Mouse (Mus musculus): ENCODE measurements at regions not wholly inside any gene's neighbourhood (a gene's known extent, or its start where the extent isn't known, plus 50 kb on each side); places are given as distances from the start of the nearest gene placed in this dataset.
"Not testable (repeated sequence)": the region's sequence is repeated elsewhere in the genome, so short reads cannot be mapped to it uniquely, and the experiment has no call there.

GRCm38 (mm10) chr10:120675369-120675768 is 199.1 kb upstream of the Hmga2 start:
- WGBS, result 95% methylated on average over 4 of the region's 4 CpGs
- Histone ChIP-seq H3K4me2 (ENCODE audit: low read length) (no peak overlapping the region), H3K4me1 (ENCODE audit: control insufficient read depth, insufficient read depth, low read length) (no peaks in the 10 kb centered on the region), H3K9me3 (replicated peaks; ENCODE audit: control insufficient read depth, low read length, poor library complexity, severe bottlenecking) (no peaks in the 10 kb centered on the region), H3K4me3 (ENCODE audit: low read depth, low read length) (no peak overlapping the region), H3K27ac (ENCODE audit: low read length) (no peak overlapping the region), H3K9ac (ENCODE audit: low read depth, low read length) (no peak overlapping the region), H3K36me3 (ENCODE audit: control insufficient read depth, insufficient read depth, low read length) (no peaks in the 10 kb centered on the region), H3K27me3 (ENCODE audit: control insufficient read depth, insufficient read depth, low read depth, low read length) (no peaks in the 10 kb centered on the region; the same call in 1 of the 2 replicates)
- no peak for ATAC-seq

GRCm38 (mm10) chr10:120674321-120675045 is 198.2 kb upstream of the Hmga2 start:
- Histone ChIP-seq H3K36me3 (ENCODE audit: control insufficient read depth, insufficient read depth, low read length) (no peaks in the 10 kb centered on the region), H3K9me3 (replicated peaks; ENCODE audit: control insufficient read depth, low read length, poor library complexity, severe bottlenecking) (no peaks in the 10 kb centered on the region), H3K27me3 (ENCODE audit: control insufficient read depth, insufficient read depth, low read depth, low read length) (no peaks in the 10 kb centered on the region; the same call in 1 of the 2 replicates), H3K4me3 (ENCODE audit: low read depth, low read length) (no peak overlapping the region), H3K9ac (ENCODE audit: low read depth, low read length) (no peak overlapping the region), H3K4me1 (ENCODE audit: control insufficient read depth, insufficient read depth, low read length) (no peaks in the 10 kb centered on the region), H3K4me2 (ENCODE audit: low read length) (no peak overlapping the region), H3K27ac (ENCODE audit: low read length) (no peak overlapping the region)
- 34% methylated on average over 10 of the region's 10 CpGs for WGBS
- ATAC-seq, result no peak

- 88% methylated on average over 7 of the region's 7 CpGs for WGBS
- not testable (repeated sequence) for H3K9me3 ChIP-seq (replicated peaks; ENCODE audit: control insufficient read depth, low read length, poor library complexity, severe bottlenecking); H3K36me3 ChIP-seq (ENCODE audit: control insufficient read depth, insufficient read depth, low read length); H3K4me2 ChIP-seq (ENCODE audit: low read length); H3K9ac ChIP-seq (ENCODE audit: low read depth, low read length); H3K4me3 ChIP-seq (ENCODE audit: low read depth, low read length); H3K27ac ChIP-seq (ENCODE audit: low read length); ATAC-seq; H3K27me3 ChIP-seq (ENCODE audit: control insufficient read depth, insufficient read depth, low read depth, low read length); H3K4me1 ChIP-seq (ENCODE audit: control insufficient read depth, insufficient read depth, low read length)
These were observed 191.4 kb upstream of the Hmga2 start for GRCm38 (mm10) chr10:120667678-120668031.

- Histone ChIP-seq H3K36me3 (ENCODE audit: control insufficient read depth, insufficient read depth, low read length) (no peaks in the 10 kb centered on the region), H3K4me3 (ENCODE audit: low read depth, low read length) (no peak overlapping the region), H3K27me3 (ENCODE audit: control insufficient read depth, insufficient read depth, low read depth, low read length) (no peaks in the 10 kb centered on the region), H3K9ac (ENCODE audit: low read depth, low read length) (no peak overlapping the region), H3K9me3 (replicated peaks; ENCODE audit: control insufficient read depth, low read length, poor library complexity, severe bottlenecking) (no peaks in the 10 kb centered on the region), H3K27ac (ENCODE audit: low read length) (no peak overlapping the region), H3K4me2 (ENCODE audit: low read length) (no peak overlapping the region), H3K4me1 (ENCODE audit: control insufficient read depth, insufficient read depth, low read length) (no peaks in the 10 kb centered on the region)
- WGBS, result 56% methylated on average over 12 of the region's 12 CpGs
- ATAC-seq, result no peak
These were observed 190.9 kb upstream of the Hmga2 start for GRCm38 (mm10) chr10:120666985-120667677.

- Histone ChIP-seq H3K27ac (ENCODE audit: low read length) (no peak overlapping the region), H3K4me1 (ENCODE audit: control insufficient read depth, insufficient read depth, low read length) (no peaks in the 10 kb centered on the region), H3K36me3 (ENCODE audit: control insufficient read depth, insufficient read depth, low read length) (no peaks in the 10 kb centered on the region), H3K27me3 (ENCODE audit: control insufficient read depth, insufficient read depth, low read depth, low read length) (no peaks in the 10 kb centered on the region), H3K4me3 (ENCODE audit: low read depth, low read length) (no peak overlapping the region), H3K9me3 (replicated peaks; ENCODE audit: control insufficient read depth, low read length, poor library complexity, severe bottlenecking) (no peaks in the 10 kb centered on the region), H3K4me2 (ENCODE audit: low read length) (no peak overlapping the region), H3K9ac (ENCODE audit: low read depth, low read length) (no peak overlapping the region)
- ATAC-seq, result no peak
- 85% methylated on average over 7 of the region's 7 CpGs for WGBS
These were observed 190.1 kb upstream of the Hmga2 start for GRCm38 (mm10) chr10:120666202-120666860.

GRCm38 (mm10) chr10:120665670-120666069 is 189.4 kb upstream of the Hmga2 start:
- ATAC-seq, result no peak
- Histone ChIP-seq H3K27ac (ENCODE audit: low read length) (no peak overlapping the region), H3K36me3 (ENCODE audit: control insufficient read depth, insufficient read depth, low read length) (no peaks in the 10 kb centered on the region), H3K9ac (ENCODE audit: low read depth, low read length) (no peak overlapping the region), H3K4me3 (ENCODE audit: low read depth, low read length) (no peak overlapping the region), H3K4me2 (ENCODE audit: low read length) (no peak overlapping the region), H3K4me1 (ENCODE audit: control insufficient read depth, insufficient read depth, low read length) (no peaks in the 10 kb centered on the region), H3K9me3 (replicated peaks; ENCODE audit: control insufficient read depth, low read length, poor library complexity, severe bottlenecking) (no peaks in the 10 kb centered on the region), H3K27me3 (ENCODE audit: control insufficient read depth, insufficient read depth, low read depth, low read length) (no peaks in the 10 kb centered on the region)
- 74% methylated on average over 5 of the region's 5 CpGs for WGBS

- Histone ChIP-seq H3K4me1 (ENCODE audit: control insufficient read depth, insufficient read depth, low read length) (no peaks in the 10 kb centered on the region), H3K27me3 (ENCODE audit: control insufficient read depth, insufficient read depth, low read depth, low read length) (no peaks in the 10 kb centered on the region), H3K36me3 (ENCODE audit: control insufficient read depth, insufficient read depth, low read length) (no peaks in the 10 kb centered on the region), H3K27ac (ENCODE audit: low read length) (no peak overlapping the region), H3K4me3 (ENCODE audit: low read depth, low read length) (no peak overlapping the region), H3K4me2 (ENCODE audit: low read length) (no peak overlapping the region), H3K9me3 (replicated peaks; ENCODE audit: control insufficient read depth, low read length, poor library complexity, severe bottlenecking) (no peaks in the 10 kb centered on the region), H3K9ac (ENCODE audit: low read depth, low read length) (no peak overlapping the region)
- ATAC-seq, result no peak
- 94% methylated on average over 5 of the region's 5 CpGs for WGBS
These were observed 188.2 kb upstream of the Hmga2 start for GRCm38 (mm10) chr10:120664419-120664818.

GRCm38 (mm10) chr10:120663396-120663795 is 187.1 kb upstream of the Hmga2 start:
- H3K4me2 ChIP-seq (ENCODE audit: low read length), result no peak overlapping the region
- no peak overlapping the region for H3K4me3 ChIP-seq (ENCODE audit: low read depth, low read length)
- no peak overlapping the region for H3K9ac ChIP-seq (ENCODE audit: low read depth, low read length)
- no peaks in the 10 kb centered on the region for H3K9me3 ChIP-seq (replicated peaks; ENCODE audit: control insufficient read depth, low read length, poor library complexity, severe bottlenecking)
- H3K27me3 ChIP-seq (ENCODE audit: control insufficient read depth, insufficient read depth, low read depth, low read length), result no peaks in the 10 kb centered on the region
- H3K4me1 ChIP-seq (ENCODE audit: control insufficient read depth, insufficient read depth, low read length), result no peaks in the 10 kb centered on the region
- H3K36me3 ChIP-seq (ENCODE audit: control insufficient read depth, insufficient read depth, low read length), result no peaks in the 10 kb centered on the region
- ATAC-seq, result no peak
- 75% methylated on average over 11 of the region's 11 CpGs for WGBS
- H3K27ac ChIP-seq (ENCODE audit: low read length), result no peak overlapping the region

GRCm38 (mm10) chr10:120660503-120660902 is 184.2 kb upstream of the Hmga2 start:
- H3K4me2 ChIP-seq (ENCODE audit: low read length), result no peak overlapping the region
- no peak overlapping the region for H3K9ac ChIP-seq (ENCODE audit: low read depth, low read length)
- H3K27me3 ChIP-seq (ENCODE audit: control insufficient read depth, insufficient read depth, low read depth, low read length), result no peaks in the 10 kb centered on the region
- H3K4me3 ChIP-seq (ENCODE audit: low read depth, low read length), result no peak overlapping the region
- WGBS, result 37% methylated on average over 6 of the region's 6 CpGs
- no peaks in the 10 kb centered on the region for H3K4me1 ChIP-seq (ENCODE audit: control insufficient read depth, insufficient read depth, low read length)
- H3K27ac ChIP-seq (ENCODE audit: low read length), result no peak overlapping the region
- no peaks in the 10 kb centered on the region for H3K9me3 ChIP-seq (replicated peaks; ENCODE audit: control insufficient read depth, low read length, poor library complexity, severe bottlenecking)
- no peaks in the 10 kb centered on the region for H3K36me3 ChIP-seq (ENCODE audit: control insufficient read depth, insufficient read depth, low read length)
- ATAC-seq, result no peak
